Mouse (Mus musculus) stomach, embryonic 15.5 days (tissue): ENCODE results near the gene Zap70. TPM values are rescaled to one million over a fixed set of nuclear protein-coding genes. Genes with fewer than 3 reads are reported as not detected.

Experiments
- ATAC-seq: fragments of 200-750 bp; cut with Nextera tagmentation; 2 replicates; pipeline ENCODE4 v1.8.0; 2017; ENCODE audit warnings: low read depth, moderate number of reproducible peaks, moderate TSS enrichment; ENCODE audit not compliant: insufficient read depth, low FRiP score
- H3K27ac ChIP-seq: fragments of 300-500 bp; sonication (generic); 2 replicates; pipeline ENCODE4 v1.5.1; 2015; ENCODE audit warnings: mild to moderate bottlenecking, inconsistent platforms
- H3K27me3 ChIP-seq: fragments of 300-500 bp; sonication (generic); replicated peaks from 2 replicates; pipeline ENCODE4 v1.6.1; 2015; ENCODE audit warnings: inconsistent platforms
- H3K36me3 ChIP-seq: fragments of 300-500 bp; sonication (generic); 2 replicates; pipeline ENCODE4 v1.6.1; 2015; ENCODE audit warnings: inconsistent platforms
- H3K4me1 ChIP-seq: fragments of 300-500 bp; sonication (generic); 2 replicates; pipeline ENCODE4 v1.6.1; 2015; ENCODE audit warnings: inconsistent platforms
- H3K4me2 ChIP-seq: fragments of 300-500 bp; sonication (generic); 2 replicates; pipeline ENCODE4 v1.6.1; 2015; ENCODE audit warnings: mild to moderate bottlenecking, inconsistent platforms
- H3K4me3 ChIP-seq: fragments of 300-500 bp; sonication (generic); replicated peaks from 2 replicates; pipeline ENCODE4 v1.5.1; 2015; ENCODE audit warnings: inconsistent platforms
- H3K9ac ChIP-seq: fragments of 300-500 bp; sonication (generic); 2 replicates; pipeline ENCODE4 v1.6.1; 2015; ENCODE audit warnings: inconsistent platforms
- H3K9me3 ChIP-seq: fragments of 300-500 bp; sonication (generic); 2 replicates; pipeline ENCODE4 v1.6.1; 2016; ENCODE audit warnings: inconsistent platforms
- WGBS: fragments of 180-500 bp; shearing (Covaris S2); methylation state at CpG from one replicate; pipeline ENCODE4 v1.1.7; 2015; 5-methylcytosine and 5-hydroxymethylcytosine counted together
- polyA plus RNA-seq: library from polyadenylated mRNA; unstranded; fragments of >200 nt; fragmentation: Nextera tagmentation; extraction: Ambion mirVana; gene quantifications from 2 replicates; pipeline ENCODE4 v1.2.1, GENCODE M21; 2015

The Zap70 gene
- polyA plus RNA-seq, 1 experiment from 2014 or later: 0.45 TPM

GRCm38 (mm10) chr1:36780793-36781192 lies 19.2 kb downstream of the Zap70 start:
- H3K4me1 ChIP-seq: no peaks in the 10 kb centered on the region
- no peak overlapping the region for H3K4me2 ChIP-seq
- H3K27me3 ChIP-seq: no peaks in the 10 kb centered on the region
- no peak for ATAC-seq
- H3K27ac ChIP-seq: no peak overlapping the region
- H3K4me3 ChIP-seq: no peak overlapping the region
- WGBS: 86% methylated on average over 13 of the region's 13 CpGs
- H3K9me3 ChIP-seq: no peaks in the 10 kb centered on the region
- no peak overlapping the region for H3K9ac ChIP-seq
- no peaks in the 10 kb centered on the region for H3K36me3 ChIP-seq

- Histone ChIP-seq H3K9me3 (no peaks in the 10 kb centered on the region), H3K9ac (no peak overlapping the region), H3K27me3 (no peaks in the 10 kb centered on the region), H3K36me3 (no peaks in the 10 kb centered on the region), H3K27ac (no peak overlapping the region), H3K4me2 (no peak overlapping the region), H3K4me3 (no peak overlapping the region), H3K4me1 (no peaks in the 10 kb centered on the region)
- no peak for ATAC-seq
- WGBS: 77% methylated on average over 11 of the region's 11 CpGs
Observed at GRCm38 (mm10) chr1:36782476-36782875, 20.9 kb downstream of the Zap70 start.

- ATAC-seq: peak; percentile 63
- peak overlapping the region; percentile 43 for H3K4me3 ChIP-seq
- peak overlapping the region; percentile 92 for H3K4me2 ChIP-seq
- no peak overlapping the region for H3K27ac ChIP-seq
- H3K27me3 ChIP-seq: no peaks in the 10 kb centered on the region
- peak overlapping the region; percentile 37; the same call in 1 of the 2 replicates for H3K9ac ChIP-seq
- H3K9me3 ChIP-seq: no peaks in the 10 kb centered on the region
- 3% methylated on average over 20 of the region's 20 CpGs for WGBS
- H3K4me1 ChIP-seq: no peaks in the 10 kb centered on the region
- H3K36me3 ChIP-seq: no peaks in the 10 kb centered on the region
Observed at GRCm38 (mm10) chr1:36784365-36785134, 23.0 kb downstream of the Zap70 start.

- ATAC-seq: no peak
- Histone ChIP-seq H3K27me3 (no peaks in the 10 kb centered on the region), H3K4me3 (peak overlapping the region; percentile 43), H3K9ac (peak overlapping the region; percentile 37; the same call in 1 of the 2 replicates), H3K4me1 (no peaks in the 10 kb centered on the region), H3K4me2 (peak overlapping the region; percentile 92), H3K36me3 (no peaks in the 10 kb centered on the region), H3K27ac (no peak overlapping the region), H3K9me3 (no peaks in the 10 kb centered on the region)
- 1% methylated on average over 16 of the region's 16 CpGs for WGBS
Observed at GRCm38 (mm10) chr1:36785238-36785641, 23.6 kb downstream of the Zap70 start.

GRCm38 (mm10) chr1:36786377-36786776 lies 24.8 kb downstream of the Zap70 start:
- H3K4me1 ChIP-seq: no peaks in the 10 kb centered on the region
- 91% methylated on average over 7 of the region's 7 CpGs for WGBS
- H3K27me3 ChIP-seq: no peaks in the 10 kb centered on the region
- no peak for ATAC-seq
- no peak overlapping the region for H3K9ac ChIP-seq
- no peak overlapping the region for H3K4me3 ChIP-seq
- H3K27ac ChIP-seq: no peak overlapping the region
- H3K36me3 ChIP-seq: peaks cover 5% of the 10 kb centered on the region; the same call in 1 of the 2 replicates
- no peak overlapping the region for H3K4me2 ChIP-seq
- H3K9me3 ChIP-seq: no peaks in the 10 kb centered on the region

GRCm38 (mm10) chr1:36789416-36789815 lies 27.8 kb downstream of the Zap70 start:
- Histone ChIP-seq H3K9me3 (no peaks in the 10 kb centered on the region), H3K4me3 (no peak overlapping the region), H3K27me3 (no peaks in the 10 kb centered on the region), H3K36me3 (peaks cover 30% of the 10 kb centered on the region), H3K9ac (no peak overlapping the region), H3K4me1 (no peaks in the 10 kb centered on the region), H3K27ac (no peak overlapping the region), H3K4me2 (no peak overlapping the region)
- 71% methylated on average over 8 of the region's 8 CpGs for WGBS
- ATAC-seq: no peak

- H3K9ac ChIP-seq: no peak overlapping the region
- H3K9me3 ChIP-seq: no peaks in the 10 kb centered on the region
- H3K4me3 ChIP-seq: no peak overlapping the region
- no peaks in the 10 kb centered on the region for H3K4me1 ChIP-seq
- no peak overlapping the region for H3K4me2 ChIP-seq
- peaks cover 80% of the 10 kb centered on the region for H3K36me3 ChIP-seq
- no peak overlapping the region for H3K27ac ChIP-seq
- ATAC-seq: no peak
- WGBS: 84% methylated on average over 7 of the region's 7 CpGs
- no peaks in the 10 kb centered on the region for H3K27me3 ChIP-seq
Observed at GRCm38 (mm10) chr1:36796711-36797110, 35.1 kb downstream of the Zap70 start.

GRCm38 (mm10) chr1:36797481-36797880 lies 35.9 kb downstream of the Zap70 start:
- Histone ChIP-seq H3K9me3 (no peaks in the 10 kb centered on the region), H3K4me2 (no peak overlapping the region), H3K4me3 (no peak overlapping the region), H3K27ac (no peak overlapping the region), H3K9ac (no peak overlapping the region), H3K27me3 (no peaks in the 10 kb centered on the region), H3K36me3 (peaks cover 83% of the 10 kb centered on the region), H3K4me1 (no peaks in the 10 kb centered on the region)
- no peak for ATAC-seq
- WGBS: 75% methylated on average over 10 of the region's 10 CpGs

GRCm38 (mm10) chr1:36800379-36801011 lies 38.9 kb downstream of the Zap70 start:
- no peaks in the 10 kb centered on the region for H3K27me3 ChIP-seq
- no peaks in the 10 kb centered on the region for H3K9me3 ChIP-seq
- H3K4me1 ChIP-seq: no peaks in the 10 kb centered on the region
- H3K27ac ChIP-seq: no peak overlapping the region
- H3K9ac ChIP-seq: no peak overlapping the region
- no peak for ATAC-seq
- peaks cover 72% of the 10 kb centered on the region for H3K36me3 ChIP-seq
- 78% methylated on average over 3 of the region's 3 CpGs for WGBS
- no peak overlapping the region for H3K4me3 ChIP-seq
- H3K4me2 ChIP-seq: no peak overlapping the region

GRCm38 (mm10) chr1:36804259-36804658 lies 42.7 kb downstream of the Zap70 start:
- H3K4me1 ChIP-seq: no peaks in the 10 kb centered on the region
- H3K9ac ChIP-seq: no peak overlapping the region
- H3K4me3 ChIP-seq: no peak overlapping the region
- ATAC-seq: no peak
- 79% methylated on average over 9 of the region's 9 CpGs for WGBS
- no peaks in the 10 kb centered on the region for H3K9me3 ChIP-seq
- H3K27ac ChIP-seq: no peak overlapping the region
- H3K36me3 ChIP-seq: peaks cover 61% of the 10 kb centered on the region
- H3K4me2 ChIP-seq: no peak overlapping the region
- no peaks in the 10 kb centered on the region for H3K27me3 ChIP-seq

- no peak for ATAC-seq
- Histone ChIP-seq H3K9me3 (no peaks in the 10 kb centered on the region), H3K27ac (no peak overlapping the region; the same call in 1 of the 2 replicates), H3K27me3 (no peaks in the 10 kb centered on the region), H3K36me3 (peaks cover 61% of the 10 kb centered on the region), H3K4me2 (no peak overlapping the region), H3K4me1 (no peaks in the 10 kb centered on the region), H3K4me3 (no peak overlapping the region), H3K9ac (no peak overlapping the region)
- WGBS: 90% methylated on average over 4 of the region's 4 CpGs
Observed at GRCm38 (mm10) chr1:36804833-36805232, 43.2 kb downstream of the Zap70 start.

GRCm38 (mm10) chr1:36806181-36806905 lies 44.7 kb downstream of the Zap70 start:
- H3K36me3 ChIP-seq: peaks cover 68% of the 10 kb centered on the region
- no peaks in the 10 kb centered on the region for H3K4me1 ChIP-seq
- no peaks in the 10 kb centered on the region for H3K27me3 ChIP-seq
- ATAC-seq: no peak
- no peak overlapping the region for H3K27ac ChIP-seq
- no peaks in the 10 kb centered on the region for H3K9me3 ChIP-seq
- 95% methylated on average over 7 of the region's 7 CpGs for WGBS
- no peak overlapping the region for H3K4me3 ChIP-seq
- no peak overlapping the region for H3K9ac ChIP-seq
- no peak overlapping the region for H3K4me2 ChIP-seq
